Mouse (Mus musculus) spleen, adult 12 weeks (tissue): ENCODE results near the gene Idh3b.

Source experiments
- DNase-seq: peaks from one replicate; pipeline ENCODE4 v3.0.0; 2022; ENCODE audit warnings: low spot score

The Idh3b gene

DNA sequence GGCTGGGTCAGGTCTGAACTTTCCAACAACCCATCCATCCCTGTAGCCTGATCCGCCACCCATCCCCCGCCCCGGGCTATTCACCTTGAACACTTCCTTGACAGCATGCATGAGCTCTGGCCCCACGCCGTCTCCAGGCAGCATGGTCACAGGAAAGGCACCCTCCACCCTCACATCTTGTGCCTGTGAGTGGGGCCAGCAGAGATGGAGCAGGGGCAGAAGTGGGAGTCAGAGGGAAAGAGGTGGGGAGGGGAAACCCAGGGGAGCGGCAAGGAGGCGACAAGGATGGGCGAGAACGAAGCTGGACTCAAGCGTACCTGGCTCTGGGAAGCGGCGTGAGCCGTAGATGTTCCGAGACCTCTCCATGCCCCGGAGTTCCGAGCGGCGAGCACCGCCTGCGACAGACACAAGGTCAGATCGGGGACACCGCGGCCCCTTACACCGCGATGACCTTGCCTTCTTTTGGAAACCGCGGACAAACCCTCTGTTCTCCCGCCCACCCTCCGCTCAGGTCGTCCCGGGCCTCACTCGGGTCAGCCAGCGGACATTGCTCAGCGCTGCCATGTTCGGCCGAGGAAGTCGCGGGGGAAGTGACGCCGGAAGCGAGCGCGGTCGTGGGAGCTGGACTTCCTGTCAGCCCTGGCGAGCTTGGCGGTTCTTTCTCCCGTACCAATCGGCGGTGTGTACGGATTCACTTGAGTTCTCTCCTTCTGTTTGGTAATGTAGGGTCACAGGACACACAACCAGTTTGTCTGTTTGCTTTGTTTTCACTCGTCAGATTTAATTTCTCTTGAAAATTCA lies at the start of gene Idh3b:
Gene Idh3b, minus strand, starts transcription at position 694 of the 801 bp plus-strand sequence.
- peak; percentile 69 for DNase-seq

- no peak for DNase-seq
Observed at GRCm38 (mm10) chr2:130329502-130329901, 45.2 kb upstream of the Idh3b start.

- DNase-seq: no peak
Observed at GRCm38 (mm10) chr2:130327057-130327456, 42.7 kb upstream of the Idh3b start.

- DNase-seq: no peak
Observed at GRCm38 (mm10) chr2:130303014-130303413, 18.7 kb upstream of the Idh3b start.

DNA sequence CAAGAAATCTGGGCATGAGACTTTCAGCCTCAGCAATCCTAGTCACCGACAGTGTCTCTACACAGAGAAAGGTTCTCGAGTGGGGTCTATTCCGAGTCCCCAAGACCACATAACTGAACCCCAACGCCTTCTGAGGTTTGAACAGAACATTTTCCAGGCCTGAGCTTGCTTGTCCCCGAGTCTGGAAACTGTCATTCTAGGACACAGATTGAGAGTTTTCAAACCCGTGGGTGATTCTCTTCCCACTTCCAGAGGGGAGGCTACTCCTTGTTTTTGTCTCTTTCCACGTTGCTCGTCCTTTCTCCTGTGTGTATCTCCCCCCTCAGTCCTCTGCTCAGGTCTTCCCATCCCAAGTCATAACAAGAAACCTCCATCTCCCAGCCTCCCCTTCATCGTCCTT lies 13.2 kb upstream of the Idh3b start:
- no peak for DNase-seq

DNA sequence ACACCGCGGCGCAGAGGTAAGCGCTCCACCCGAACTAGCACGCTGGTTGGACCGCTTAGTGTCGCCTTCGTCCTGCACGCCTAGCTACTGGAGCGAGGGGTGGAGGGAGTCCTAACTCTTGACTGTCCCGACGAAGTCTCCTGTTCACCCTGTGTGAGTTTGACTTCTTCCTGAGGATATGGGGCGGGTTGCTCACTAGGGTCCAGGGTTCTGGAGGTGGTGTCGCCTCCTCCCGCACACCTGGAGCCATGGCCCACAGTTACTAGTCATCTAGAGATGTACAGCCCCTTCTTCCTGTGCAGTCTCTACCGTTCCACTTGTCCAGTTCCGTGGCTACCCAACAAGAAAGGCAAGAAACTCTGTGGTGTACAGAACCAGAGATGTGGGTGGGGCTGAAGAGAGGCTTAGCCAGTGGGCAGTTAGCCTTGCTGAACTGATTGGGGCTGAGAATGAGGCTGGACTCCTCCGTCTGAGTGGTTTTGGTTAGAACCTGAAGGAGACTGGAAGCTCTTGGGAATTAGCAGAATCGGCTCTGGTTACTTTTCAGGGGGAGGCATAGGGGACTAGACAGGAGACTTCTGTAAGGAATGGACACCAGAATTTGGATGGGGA lies 11.9 kb upstream of the Idh3b start:
- no peak for DNase-seq

DNA sequence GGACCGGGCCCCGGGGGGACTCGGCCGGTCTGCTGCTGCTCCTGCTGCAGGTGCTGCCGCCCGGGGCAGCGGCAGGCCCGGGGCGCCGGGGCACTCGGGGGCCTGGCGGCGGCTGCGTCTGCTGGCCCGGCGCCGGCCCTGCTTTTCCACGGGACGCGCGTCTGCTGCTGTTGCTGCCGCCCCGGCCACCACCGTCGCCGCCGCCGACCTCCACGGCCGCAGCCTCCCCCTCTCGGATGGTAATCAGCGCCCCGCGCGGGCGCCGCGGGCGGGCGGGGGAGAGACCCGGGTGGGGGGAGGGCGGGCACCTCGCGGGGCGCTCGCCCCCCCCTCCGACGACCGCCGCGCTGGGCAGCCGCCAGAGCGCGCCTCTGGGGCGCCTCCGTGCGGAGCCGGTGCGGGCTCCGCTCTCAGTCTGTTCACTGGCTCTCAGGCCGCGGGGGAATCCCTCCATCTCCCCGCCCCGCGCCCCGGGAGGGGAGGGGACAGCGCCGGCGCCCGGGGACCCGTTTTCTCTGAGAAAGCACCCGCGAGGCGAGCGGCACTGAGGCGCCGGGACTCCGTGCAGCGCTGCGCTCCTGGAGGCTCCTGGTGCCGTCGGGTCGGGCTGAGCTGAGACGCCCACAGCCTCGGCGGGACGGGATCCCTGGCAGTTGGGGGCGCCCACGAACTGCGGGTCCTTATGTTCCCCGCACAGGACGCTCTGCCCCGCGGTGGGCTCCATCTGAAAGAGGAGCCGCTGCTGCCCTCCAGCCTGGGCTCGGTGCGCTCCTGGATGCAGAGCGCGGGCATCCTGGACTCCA lies 11.2 kb upstream of the Idh3b start:
- no peak for DNase-seq

- no peak for DNase-seq
Observed at GRCm38 (mm10) chr2:130294936-130295277, 10.6 kb upstream of the Idh3b start, which contains the start of gene Ebf4. Ebf4 (plus strand) TSS chr2:130295169.

DNA sequence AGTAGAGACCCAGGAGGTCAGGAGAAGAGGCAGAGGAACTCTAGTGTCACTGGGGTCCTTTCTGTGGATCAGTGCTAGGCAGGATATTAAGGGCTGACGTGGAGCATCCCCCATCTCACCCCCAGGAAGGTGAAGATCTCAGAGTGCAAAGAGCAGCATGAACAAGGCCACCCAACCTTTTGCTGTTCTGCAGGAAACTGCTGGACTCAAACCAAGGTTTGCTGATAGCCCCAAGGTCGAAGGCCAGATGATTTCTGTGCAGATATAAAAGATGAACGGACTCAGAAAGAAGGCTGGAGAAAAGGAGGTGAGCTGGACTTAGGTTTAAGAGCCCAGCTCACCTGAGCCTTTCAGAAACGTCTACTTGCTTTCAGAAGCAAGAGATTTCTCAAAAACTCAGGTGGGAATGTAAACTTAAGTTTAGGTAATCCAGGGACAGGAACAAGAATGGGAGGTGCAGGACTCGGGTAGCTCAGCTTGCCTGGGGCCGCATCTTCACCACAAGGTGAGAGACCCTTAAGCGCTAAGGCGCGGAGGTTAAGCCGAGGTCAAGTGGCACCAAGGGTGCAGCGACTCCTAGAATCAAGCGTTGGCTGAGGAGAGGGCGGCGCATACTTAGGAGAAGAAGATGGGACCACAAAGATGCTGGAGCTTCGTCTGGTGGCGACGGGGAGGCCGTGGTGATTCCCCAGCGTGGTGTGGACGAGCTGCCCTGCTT lies 10.0 kb upstream of the Idh3b start:
- DNase-seq: no peak

GRCm38 (mm10) chr2:130293486-130293885 lies 9.1 kb upstream of the Idh3b start:
- DNase-seq: no peak

- no peak for DNase-seq
Observed at GRCm38 (mm10) chr2:130293009-130293408, 8.7 kb upstream of the Idh3b start.

DNA sequence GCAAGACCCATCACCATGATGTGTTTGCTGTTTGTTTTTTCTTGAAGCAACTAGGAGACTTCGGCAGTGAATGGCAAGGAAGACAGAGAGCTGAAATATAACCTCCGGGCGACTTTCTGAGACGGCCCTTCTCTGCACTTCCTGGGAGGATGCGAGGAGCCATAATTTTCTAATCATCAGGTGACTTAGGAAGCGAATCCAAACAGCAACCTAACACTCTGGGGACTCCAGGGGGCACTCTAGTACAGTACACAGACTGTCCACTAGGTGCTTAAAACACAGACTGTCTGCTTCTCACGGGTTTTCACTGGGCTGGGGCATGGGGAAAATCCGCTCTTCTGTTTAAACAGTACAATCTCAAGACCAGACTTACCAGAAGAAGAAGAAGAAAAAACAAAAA lies 7.1 kb upstream of the Idh3b start:
- no peak for DNase-seq

DNA sequence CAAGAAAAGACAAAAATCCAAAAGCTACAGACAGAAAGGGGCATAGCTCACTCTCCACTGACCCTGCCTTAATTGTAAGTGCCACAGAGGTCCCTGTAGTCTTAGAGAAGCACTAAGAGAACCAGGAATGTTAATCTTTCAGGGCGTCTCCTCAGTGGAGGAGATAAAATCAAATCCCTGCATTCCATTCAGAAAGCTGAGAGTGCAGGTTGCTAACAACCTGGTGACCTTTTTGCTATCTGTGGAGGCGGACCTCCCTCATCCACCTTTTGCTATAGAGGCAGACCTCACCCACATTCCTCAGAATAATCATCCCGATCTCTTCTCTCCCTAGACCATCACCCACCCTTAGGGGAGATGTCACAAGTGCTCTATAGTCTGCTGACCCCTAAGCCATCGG lies 4.7 kb upstream of the Idh3b start:
- DNase-seq: no peak

DNA sequence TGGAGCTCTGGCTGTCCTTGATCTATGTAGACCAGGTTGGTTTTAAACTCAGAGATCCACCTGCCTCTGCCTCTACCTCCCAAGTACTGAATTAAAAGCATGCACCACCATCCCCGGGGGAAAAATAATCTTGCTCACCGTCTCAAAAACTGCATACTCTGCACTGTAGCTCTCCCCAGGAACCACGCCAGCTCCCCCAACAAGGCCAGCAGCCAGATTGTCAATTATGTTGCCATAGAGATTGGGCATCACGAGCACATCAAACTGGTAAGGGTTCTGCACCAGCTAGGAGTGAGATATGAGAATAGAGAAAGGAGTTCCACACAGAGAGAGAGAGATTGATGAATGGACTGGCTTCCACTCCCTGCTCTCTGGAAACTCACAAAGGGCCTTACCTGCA lies 3.5 kb downstream of the Idh3b start:
- DNase-seq: no peak

GRCm38 (mm10) chr2:130280224-130280623 lies 4.1 kb downstream of the Idh3b start:
- no peak for DNase-seq

DNA sequence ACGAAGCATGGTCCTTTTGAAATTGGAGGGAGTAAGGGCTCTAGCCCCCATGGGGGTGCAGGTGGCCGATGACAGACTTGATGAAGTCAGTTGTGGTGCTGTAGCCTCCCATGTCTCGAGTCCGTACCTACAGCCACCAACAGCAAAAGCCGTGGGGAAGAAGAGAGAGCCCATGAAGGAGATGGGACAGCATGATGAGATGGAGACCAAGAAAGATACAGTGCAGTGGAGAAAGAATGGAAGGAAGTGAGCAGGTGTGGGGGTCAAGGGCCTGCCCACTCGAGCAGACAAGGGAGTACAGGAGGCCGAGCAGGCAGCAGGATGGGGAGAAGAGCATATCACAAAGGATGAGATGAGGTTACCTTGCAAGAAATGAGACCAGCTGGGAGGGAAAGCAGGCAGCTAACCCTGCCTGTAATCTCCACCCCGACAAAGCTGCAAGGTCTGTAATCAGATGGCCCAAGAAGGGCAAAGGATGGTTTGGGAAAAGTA lies 4.7 kb downstream of the Idh3b start:
- DNase-seq: no peak

DNA sequence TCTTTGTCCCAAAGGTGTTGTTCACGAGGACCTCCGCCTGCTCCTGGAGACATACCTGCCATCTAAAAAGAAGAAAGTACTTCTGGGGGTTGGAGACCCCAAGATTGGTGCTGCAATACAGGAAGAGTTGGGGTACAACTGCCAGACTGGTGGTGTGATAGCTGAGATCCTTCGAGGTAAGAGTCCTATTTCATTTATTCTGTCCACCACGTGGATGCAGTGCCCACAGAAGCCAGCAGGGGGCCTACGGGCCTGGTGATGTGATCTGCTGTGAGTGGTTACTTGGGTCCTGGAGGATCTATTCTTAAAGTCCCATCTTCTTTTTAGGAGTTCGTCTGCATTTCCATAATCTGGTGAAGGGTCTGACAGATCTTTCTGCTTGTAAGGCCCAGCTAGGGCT lies 8.7 kb downstream of the Idh3b start:
- peak; percentile 76 for DNase-seq

- no peak for DNase-seq
Observed at GRCm38 (mm10) chr2:130274862-130275261, 9.5 kb downstream of the Idh3b start.

GRCm38 (mm10) chr2:130274149-130274861 lies 10.0 kb downstream of the Idh3b start, which contains the start of gene Nop56:
Nop56 (plus strand) TSS chr2:130274430.
- peak; percentile 100 for DNase-seq

GRCm38 (mm10) chr2:130273732-130274131 lies 10.6 kb downstream of the Idh3b start:
- DNase-seq: no peak

DNA sequence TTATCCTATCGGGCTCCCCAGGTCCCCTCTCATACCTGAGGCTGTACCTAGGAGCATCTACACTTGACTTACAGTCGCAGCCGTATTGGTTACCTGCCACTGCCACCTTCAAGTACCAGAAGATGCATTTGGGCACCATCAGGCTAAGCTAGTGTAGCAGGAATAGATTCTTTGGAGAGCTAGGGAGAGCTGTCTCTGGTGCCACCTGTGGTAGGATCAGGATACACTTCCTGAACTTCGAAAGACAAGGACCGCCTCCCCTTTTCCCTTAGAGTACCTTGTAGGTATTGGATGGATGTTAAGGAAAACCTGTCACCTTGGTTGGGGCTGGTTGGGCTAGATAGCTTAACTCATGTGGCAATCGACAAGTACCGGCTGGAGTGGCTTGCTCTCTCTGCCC lies 16.3 kb downstream of the Idh3b start:
- DNase-seq: no peak
